Mouse (Mus musculus) limb, embryonic 13.5 days (tissue): ENCODE data around the gene Efcab6. TPM values are rescaled to one million over a fixed set of nuclear protein-coding genes. Genes with fewer than 3 reads are reported as not detected.

ENCODE experiments used
- ATAC-seq: fragments of 200-750 bp; cut with Nextera tagmentation; 2 replicates; pipeline ENCODE4 v1.8.0; 2017; ENCODE audit warnings: low read depth, moderate number of reproducible peaks, moderate TSS enrichment; ENCODE audit not compliant: low FRiP score
- H3K27ac ChIP-seq: fragments of 300-500 bp; sonication (generic); 2 replicates; pipeline ENCODE4 v1.5.1; 2015; ENCODE audit warnings: inconsistent platforms, mild to moderate bottlenecking, moderate library complexity
- H3K27me3 ChIP-seq: fragments of 300-500 bp; sonication (generic); 2 replicates; pipeline ENCODE4 v1.6.1; 2015; ENCODE audit warnings: mild to moderate bottlenecking, inconsistent platforms
- H3K36me3 ChIP-seq: fragments of 300-500 bp; sonication (generic); 2 replicates; pipeline ENCODE4 v1.6.1; 2015; ENCODE audit warnings: inconsistent platforms, mild to moderate bottlenecking, moderate library complexity
- H3K4me1 ChIP-seq: fragments of 300-500 bp; sonication (generic); 2 replicates; pipeline ENCODE4 v1.6.1; 2015; ENCODE audit warnings: inconsistent platforms
- H3K4me2 ChIP-seq: fragments of 300-500 bp; sonication (generic); replicated peaks from 2 replicates; pipeline ENCODE4 v1.6.1; 2015; ENCODE audit warnings: inconsistent platforms, mild to moderate bottlenecking, moderate library complexity
- H3K4me3 ChIP-seq: fragments of 300-500 bp; sonication (generic); 2 replicates; pipeline ENCODE4 v1.5.1; 2015; ENCODE audit warnings: moderate library complexity, mild to moderate bottlenecking, inconsistent platforms
- H3K9ac ChIP-seq: fragments of 300-500 bp; sonication (generic); 2 replicates; pipeline ENCODE4 v1.6.1; 2015; ENCODE audit warnings: mild to moderate bottlenecking, inconsistent platforms
- H3K9me3 ChIP-seq: fragments of 300-500 bp; sonication (generic); 2 replicates; pipeline ENCODE4 v1.6.1; 2016; ENCODE audit warnings: inconsistent platforms
- WGBS: fragments of 180-500 bp; shearing (Covaris S2); methylation state at CpG from one replicate; pipeline ENCODE4 v1.1.7; 2015; 5-methylcytosine and 5-hydroxymethylcytosine counted together
- polyA plus RNA-seq: library from polyadenylated mRNA; unstranded; fragments of >200 nt; fragmentation: Nextera tagmentation; extraction: Ambion mirVana; gene quantifications from 2 replicates; pipeline ENCODE4 v1.2.1, GENCODE M21; 2015

The Efcab6 gene
- polyA plus RNA-seq, 1 experiment from 2014 or later, result 0.27 TPM

- Histone ChIP-seq H3K9ac (no peak overlapping the region), H3K9me3 (no peaks in the 10 kb centered on the region), H3K4me1 (peaks cover 10% of the 10 kb centered on the region), H3K36me3 (no peaks in the 10 kb centered on the region), H3K4me2 (no peak overlapping the region), H3K27ac (no peak overlapping the region), H3K4me3 (no peak overlapping the region), H3K27me3 (peaks cover 12% of the 10 kb centered on the region)
- WGBS, result 44% methylated on average over 9 of the region's 9 CpGs
- 0 out of 2 replicates have a peak, but pooled peaks have one; percentile 48 for ATAC-seq
Measured at GRCm38 (mm10) chr15:84053859-84054258, 11.3 kb downstream of the Efcab6 start.

- no peak overlapping the region for H3K4me3 ChIP-seq
- no peak overlapping the region for H3K4me2 ChIP-seq
- peaks cover 10% of the 10 kb centered on the region for H3K4me1 ChIP-seq
- no peak for ATAC-seq
- H3K27me3 ChIP-seq, result peaks cover 12% of the 10 kb centered on the region
- H3K27ac ChIP-seq, result no peak overlapping the region
- H3K9me3 ChIP-seq, result no peaks in the 10 kb centered on the region
- WGBS, result 92% methylated on average over 4 of the region's 4 CpGs
- no peak overlapping the region for H3K9ac ChIP-seq
- no peaks in the 10 kb centered on the region for H3K36me3 ChIP-seq
Measured at GRCm38 (mm10) chr15:84053240-84053639, 11.9 kb downstream of the Efcab6 start.

GRCm38 (mm10) chr15:84052390-84052789, 12.8 kb downstream of the Efcab6 start:
- H3K4me3 ChIP-seq, result no peak overlapping the region
- 84% methylated on average over 9 of the region's 9 CpGs for WGBS
- H3K9ac ChIP-seq, result no peak overlapping the region
- H3K27me3 ChIP-seq, result peaks cover 12% of the 10 kb centered on the region
- ATAC-seq, result no peak
- H3K36me3 ChIP-seq, result no peaks in the 10 kb centered on the region
- peaks cover 10% of the 10 kb centered on the region for H3K4me1 ChIP-seq
- H3K4me2 ChIP-seq, result no peak overlapping the region
- no peak overlapping the region for H3K27ac ChIP-seq
- H3K9me3 ChIP-seq, result no peaks in the 10 kb centered on the region

- ATAC-seq, result no peak
- 52% methylated on average over 7 of the region's 7 CpGs for WGBS
Measured at GRCm38 (mm10) chr15:84049570-84049969, 15.6 kb downstream of the Efcab6 start.

GRCm38 (mm10) chr15:84045562-84045961, 19.6 kb downstream of the Efcab6 start:
- Histone ChIP-seq H3K4me2 (no peak overlapping the region), H3K9ac (no peak overlapping the region), H3K36me3 (no peaks in the 10 kb centered on the region), H3K4me3 (no peak overlapping the region), H3K4me1 (peaks cover 10% of the 10 kb centered on the region), H3K27me3 (no peaks in the 10 kb centered on the region), H3K27ac (no peak overlapping the region), H3K9me3 (peaks cover 6% of the 10 kb centered on the region)
- WGBS, result 92% methylated on average over 6 of the region's 6 CpGs
- ATAC-seq, result no peak

More at GRCm38 (mm10) chr15:84049570-84049969, 15.6 kb downstream of the Efcab6 start:
- no peak overlapping the region for H3K9ac ChIP-seq
- no peak overlapping the region for H3K27ac ChIP-seq
- no peak overlapping the region for H3K4me2 ChIP-seq
- peaks cover 10% of the 10 kb centered on the region for H3K4me1 ChIP-seq
- H3K27me3 ChIP-seq, result peaks cover 5% of the 10 kb centered on the region
- peaks cover 2% of the 10 kb centered on the region for H3K9me3 ChIP-seq
- no peaks in the 10 kb centered on the region for H3K36me3 ChIP-seq
- H3K4me3 ChIP-seq, result no peak overlapping the region

GRCm38 (mm10) chr15:84037067-84037466, 28.1 kb downstream of the Efcab6 start:
- no peaks in the 10 kb centered on the region for H3K27me3 ChIP-seq
- WGBS, result 87% methylated on average over 5 of the region's 5 CpGs
- ATAC-seq, result no peak
- H3K4me2 ChIP-seq, result no peak overlapping the region
- H3K27ac ChIP-seq, result no peak overlapping the region
- H3K4me1 ChIP-seq, result no peaks in the 10 kb centered on the region
- no peak overlapping the region for H3K9ac ChIP-seq
- no peak overlapping the region for H3K4me3 ChIP-seq
- no peaks in the 10 kb centered on the region for H3K9me3 ChIP-seq
- no peaks in the 10 kb centered on the region for H3K36me3 ChIP-seq

GRCm38 (mm10) chr15:84025651-84026050, 39.5 kb downstream of the Efcab6 start:
- Histone ChIP-seq H3K36me3 (no peaks in the 10 kb centered on the region), H3K4me1 (no peaks in the 10 kb centered on the region), H3K27ac (no peak overlapping the region), H3K9me3 (no peaks in the 10 kb centered on the region), H3K4me3 (no peak overlapping the region), H3K4me2 (no peak overlapping the region), H3K27me3 (no peaks in the 10 kb centered on the region), H3K9ac (no peak overlapping the region)
- no peak for ATAC-seq
- WGBS, result 58% methylated on average over 8 of the region's 8 CpGs

GRCm38 (mm10) chr15:84024851-84025250, 40.3 kb downstream of the Efcab6 start:
- no peaks in the 10 kb centered on the region for H3K4me1 ChIP-seq
- no peaks in the 10 kb centered on the region for H3K27me3 ChIP-seq
- no peaks in the 10 kb centered on the region for H3K36me3 ChIP-seq
- ATAC-seq, result no peak
- 82% methylated on average over 6 of the region's 6 CpGs for WGBS
- H3K9me3 ChIP-seq, result no peaks in the 10 kb centered on the region
- H3K9ac ChIP-seq, result no peak overlapping the region
- H3K4me3 ChIP-seq, result no peak overlapping the region
- H3K4me2 ChIP-seq, result no peak overlapping the region
- no peak overlapping the region for H3K27ac ChIP-seq

GRCm38 (mm10) chr15:84009366-84010083, 55.7 kb downstream of the Efcab6 start:
- 61% methylated on average over 17 of the region's 17 CpGs for WGBS

GRCm38 (mm10) chr15:84004306-84004705, 60.9 kb downstream of the Efcab6 start:
- no peaks in the 10 kb centered on the region for H3K9me3 ChIP-seq
- no peak overlapping the region for H3K9ac ChIP-seq
- WGBS, result 92% methylated on average over 14 of the region's 14 CpGs
- no peak overlapping the region for H3K4me2 ChIP-seq
- H3K4me3 ChIP-seq, result no peak overlapping the region
- no peaks in the 10 kb centered on the region for H3K36me3 ChIP-seq
- H3K4me1 ChIP-seq, result no peaks in the 10 kb centered on the region
- H3K27ac ChIP-seq, result no peak overlapping the region
- no peak for ATAC-seq
- H3K27me3 ChIP-seq, result peaks cover 27% of the 10 kb centered on the region

More at GRCm38 (mm10) chr15:84009366-84010083, 55.7 kb downstream of the Efcab6 start:
- Histone ChIP-seq H3K9ac (no peak overlapping the region), H3K36me3 (no peaks in the 10 kb centered on the region), H3K4me2 (no peak overlapping the region), H3K9me3 (no peaks in the 10 kb centered on the region), H3K27ac (no peak overlapping the region), H3K4me3 (no peak overlapping the region), H3K4me1 (no peaks in the 10 kb centered on the region), H3K27me3 (peaks cover 12% of the 10 kb centered on the region)
- no peak for ATAC-seq

- Histone ChIP-seq H3K27ac (no peak overlapping the region), H3K27me3 (peaks cover 68% of the 10 kb centered on the region), H3K4me2 (no peak overlapping the region), H3K4me1 (peaks cover 10% of the 10 kb centered on the region; the same call in 1 of the 2 replicates), H3K36me3 (no peaks in the 10 kb centered on the region), H3K9ac (no peak overlapping the region), H3K9me3 (no peaks in the 10 kb centered on the region), H3K4me3 (no peak overlapping the region)
- WGBS, result 74% methylated on average over 3 of the region's 3 CpGs
- no peak for ATAC-seq
Measured at GRCm38 (mm10) chr15:83999071-83999470, 66.1 kb downstream of the Efcab6 start.

- no peak overlapping the region for H3K9ac ChIP-seq
- H3K9me3 ChIP-seq, result no peaks in the 10 kb centered on the region
- H3K36me3 ChIP-seq, result no peaks in the 10 kb centered on the region
- ATAC-seq, result no peak
- H3K27me3 ChIP-seq, result peaks cover 64% of the 10 kb centered on the region
- no peak overlapping the region for H3K27ac ChIP-seq
- peaks cover 10% of the 10 kb centered on the region; the same call in 1 of the 2 replicates for H3K4me1 ChIP-seq
- no peak overlapping the region for H3K4me3 ChIP-seq
- WGBS, result 54% methylated on average over 7 of the region's 7 CpGs
- H3K4me2 ChIP-seq, result peak overlapping the region; percentile 36; the same call in 1 of the 2 replicates
Measured at GRCm38 (mm10) chr15:83998586-83998985, 66.6 kb downstream of the Efcab6 start.

GRCm38 (mm10) chr15:83998115-83998514, 67.1 kb downstream of the Efcab6 start:
- Histone ChIP-seq H3K9me3 (no peaks in the 10 kb centered on the region; the same call in 1 of the 2 replicates), H3K36me3 (no peaks in the 10 kb centered on the region), H3K27me3 (peaks cover 64% of the 10 kb centered on the region), H3K27ac (no peak overlapping the region), H3K4me3 (no peak overlapping the region), H3K9ac (no peak overlapping the region), H3K4me1 (peaks cover 10% of the 10 kb centered on the region; the same call in 1 of the 2 replicates), H3K4me2 (peak overlapping the region; percentile 36)
- 8% methylated on average over 19 of the region's 19 CpGs for WGBS
- peak; percentile 69 for ATAC-seq
